Mouse (Mus musculus): Measurements from ENCODE around the gene Clca4a. TPM values are rescaled to one million over a fixed set of nuclear protein-coding genes. Genes with fewer than 3 reads are reported as not detected.

Gene Clca4a
- polyA plus RNA-seq, 1 experiment from 2014 or later: not detected

Other genes starting within 250 kb of the Clca4a start
- 4.5 and 4.9 TPM in 2 replicates for gene Clca3a1, start 214.1 kb downstream of the Clca4a start, polyA plus RNA-seq (2015; fragmentation: Nextera tagmentation; extraction: Ambion mirVana)
- gene Clca3a2, start 155.6 kb downstream of the Clca4a start, polyA plus RNA-seq (2015; fragmentation: Nextera tagmentation; extraction: Ambion mirVana): not detected in 2 replicates
- 0.08 TPM in 1 of 2 replicates, not detected in the other for gene Clca3b, start 125.7 kb downstream of the Clca4a start, polyA plus RNA-seq (2015; fragmentation: Nextera tagmentation; extraction: Ambion mirVana)
- gene Clca4b, start 42.5 kb downstream of the Clca4a start, polyA plus RNA-seq (2015; fragmentation: Nextera tagmentation; extraction: Ambion mirVana): 0.25 TPM in 1 of 2 replicates, not detected in the other
- 0.74 TPM in 1 of 2 replicates, not detected in the other for gene Clca1, start 57.7 kb upstream of the Clca4a start, polyA plus RNA-seq (2015; fragmentation: Nextera tagmentation; extraction: Ambion mirVana)
- 0.02 TPM in 1 of 2 replicates, not detected in the other for gene Clca2, start 124.4 kb upstream of the Clca4a start, polyA plus RNA-seq (2015; fragmentation: Nextera tagmentation; extraction: Ambion mirVana)
- 5.1 and 6.1 TPM in 2 replicates for gene Odf2l, start 143.5 kb upstream of the Clca4a start, polyA plus RNA-seq (2015; fragmentation: Nextera tagmentation; extraction: Ambion mirVana)

Data from liver, embryonic 16.5 days (tissue).